Mouse (Mus musculus) kidney, adult 2 months (tissue): ENCODE measurements around the gene Krit1.
"Not testable (repeated sequence)": the region's sequence is repeated elsewhere in the genome, so short reads cannot be mapped to it uniquely, and the experiment has no call there.

Source experiments
- CTCF ChIP-seq: fragments of 200-500 bp; conservative IDR thresholded peaks from 2 replicates; pipeline ENCODE4 v1.5.1; 2011; ENCODE audit warnings: low read depth, mild to moderate bottlenecking, control low read depth, low read length, moderate library complexity, mixed read lengths; ENCODE audit not compliant: insufficient read depth, insufficient read length
- POLR2A ChIP-seq: fragments of 200-500 bp; IDR thresholded peaks from one replicate; pipeline ENCODE4 v1.6.1; 2011; ENCODE audit warnings: low read depth, low read length, control low read depth

DNA sequence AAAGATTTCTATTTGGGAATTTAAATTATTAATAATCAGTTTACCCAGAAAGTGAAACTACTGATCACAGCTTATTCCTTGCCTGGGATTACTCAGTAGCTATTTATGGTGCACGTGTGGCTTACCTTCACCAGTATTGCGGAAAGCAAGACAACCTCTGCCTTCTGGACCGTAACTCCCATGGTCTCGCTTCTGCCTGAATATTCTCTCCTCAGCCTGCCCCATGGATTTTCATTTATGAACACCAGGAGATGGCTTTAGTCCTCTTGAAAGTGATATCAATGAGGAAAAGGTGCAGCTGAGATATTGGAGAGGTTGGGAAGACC is 91.3 kb downstream of the Krit1 start:
- not testable (repeated sequence) for TF ChIP-seq CTCF, POLR2A
